Mouse (Mus musculus): ENCODE data around the gene Rpl22. TPM values are rescaled to one million over a fixed set of nuclear protein-coding genes. Genes with fewer than 3 reads are reported as not detected.

Rpl22 gene
- polyA plus RNA-seq, 1 experiment from 2014 or later, result 470 TPM

DNA sequence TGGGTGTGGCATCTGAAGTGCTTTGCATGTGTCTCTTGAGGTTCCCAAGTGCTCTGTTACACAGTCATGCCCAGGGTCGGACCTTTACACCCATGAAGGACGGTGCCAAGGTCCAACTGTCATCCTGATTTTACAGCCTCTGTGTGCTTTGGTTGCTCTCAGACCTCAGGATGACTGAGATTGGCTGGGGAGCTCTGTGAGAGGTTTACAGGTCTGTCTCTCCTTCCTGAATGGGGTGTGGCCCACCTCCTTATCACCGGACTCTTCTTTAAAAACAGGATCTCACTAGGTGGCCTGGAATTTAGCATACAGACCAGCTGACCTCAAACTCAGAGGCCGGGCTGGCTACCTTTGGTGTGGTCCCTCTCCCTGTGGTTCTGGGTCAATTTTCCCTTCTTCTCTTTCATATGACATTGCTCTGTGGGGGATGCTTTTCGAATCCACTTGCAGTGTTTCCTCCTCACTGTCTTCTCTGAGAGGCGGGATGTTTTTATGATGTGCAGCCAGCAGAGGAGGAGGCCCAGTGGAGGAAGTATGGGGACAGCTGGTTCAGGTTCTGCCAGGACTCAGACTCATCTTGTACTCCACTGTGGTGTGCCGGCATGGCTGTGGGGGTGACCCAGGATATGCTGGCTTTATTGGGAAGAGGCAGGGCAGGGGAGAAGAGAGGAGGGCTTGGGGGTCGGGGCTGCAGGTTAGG lies 25.3 kb downstream of the Rpl22 start:
- Histone ChIP-seq H3K27ac (replicated peaks; ENCODE audit: low read depth, low read length) (no peak overlapping the region), H3K4me3 (ENCODE audit: low read depth, low read length) (no peak overlapping the region), H3K4me2 (ENCODE audit: low read depth, low read length) (no peak overlapping the region), H3K4me1 (ENCODE audit: control insufficient read depth, insufficient read depth, low read length) (no peaks in the 10 kb centered on the region), H3K9ac (ENCODE audit: low read depth, low read length) (no peak overlapping the region), H3K9me3 (ENCODE audit: control insufficient read depth, low read length) (no peaks in the 10 kb centered on the region), H3K27me3 (replicated peaks; ENCODE audit: control insufficient read depth, insufficient read depth, low read length) (peaks cover 29% of the 10 kb centered on the region), H3K36me3 (ENCODE audit: control insufficient read depth, insufficient read depth, low read length) (no peaks in the 10 kb centered on the region)
- no peak for DNase-seq (ENCODE audit: low spot score)
- no peak for ATAC-seq (ENCODE audit: low read depth)
- WGBS, result 39% methylated on average over 8 of the region's 8 CpGs

DNA sequence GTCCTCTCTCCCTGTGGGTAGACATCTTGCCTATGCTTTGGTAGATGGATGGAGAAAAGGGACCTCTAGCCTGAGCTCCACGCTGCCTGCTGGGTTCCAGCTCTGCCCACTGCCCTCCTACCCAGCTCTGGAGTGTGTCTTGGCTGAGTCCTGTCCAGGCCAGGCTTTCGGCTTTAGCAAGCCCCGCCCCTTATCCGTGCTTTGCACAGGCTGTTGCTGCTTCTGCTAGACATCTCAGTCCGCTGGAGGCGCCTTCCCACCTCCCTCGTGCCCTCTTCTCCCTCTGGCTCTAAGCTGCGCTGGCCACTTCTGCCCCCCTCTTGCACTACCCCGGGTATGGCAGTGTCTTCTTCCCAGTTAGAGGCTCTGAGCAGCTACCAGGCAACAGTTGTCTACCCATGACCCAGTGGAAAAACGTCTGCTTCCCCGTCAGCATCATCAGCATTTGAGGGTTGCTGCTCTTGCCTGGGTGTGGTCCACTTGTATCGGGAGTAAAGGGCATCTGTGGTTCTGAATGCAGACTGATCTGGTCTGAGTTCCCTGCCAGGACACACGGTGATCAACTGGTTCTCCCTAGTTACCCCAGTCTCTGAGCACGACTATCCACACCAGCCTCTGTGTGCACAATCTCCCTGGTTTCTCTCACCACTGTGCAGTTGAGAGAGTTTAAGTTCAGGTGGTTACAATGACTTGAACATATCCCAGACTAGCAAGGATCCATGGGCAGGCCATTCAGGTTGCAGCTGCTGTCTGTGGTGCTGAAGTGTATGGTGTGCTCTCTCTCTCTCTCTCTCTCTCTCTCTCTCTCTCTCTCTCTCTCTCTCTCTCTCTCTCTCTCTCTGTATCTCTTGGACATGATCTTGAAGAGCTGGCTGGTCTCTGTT lies 26.1 kb downstream of the Rpl22 start:
- ATAC-seq (ENCODE audit: low read depth) (no peak), DNase-seq (ENCODE audit: low spot score) (peak; percentile 60)
- H3K9me3 ChIP-seq (ENCODE audit: control insufficient read depth, low read length), result no peaks in the 10 kb centered on the region
- no peaks in the 10 kb centered on the region for H3K4me1 ChIP-seq (ENCODE audit: control insufficient read depth, insufficient read depth, low read length)
- no peaks in the 10 kb centered on the region for H3K36me3 ChIP-seq (ENCODE audit: control insufficient read depth, insufficient read depth, low read length)
- H3K27me3 ChIP-seq (replicated peaks; ENCODE audit: control insufficient read depth, insufficient read depth, low read length), result peaks cover 29% of the 10 kb centered on the region
- no peak overlapping the region for H3K4me3 ChIP-seq (ENCODE audit: low read depth, low read length)
- no peak overlapping the region for H3K4me2 ChIP-seq (ENCODE audit: low read depth, low read length)
- no peak overlapping the region for H3K9ac ChIP-seq (ENCODE audit: low read depth, low read length)
- WGBS, result 18% methylated on average over 14 of the region's 14 CpGs
- H3K27ac ChIP-seq (replicated peaks; ENCODE audit: low read depth, low read length), result no peak overlapping the region

DNA sequence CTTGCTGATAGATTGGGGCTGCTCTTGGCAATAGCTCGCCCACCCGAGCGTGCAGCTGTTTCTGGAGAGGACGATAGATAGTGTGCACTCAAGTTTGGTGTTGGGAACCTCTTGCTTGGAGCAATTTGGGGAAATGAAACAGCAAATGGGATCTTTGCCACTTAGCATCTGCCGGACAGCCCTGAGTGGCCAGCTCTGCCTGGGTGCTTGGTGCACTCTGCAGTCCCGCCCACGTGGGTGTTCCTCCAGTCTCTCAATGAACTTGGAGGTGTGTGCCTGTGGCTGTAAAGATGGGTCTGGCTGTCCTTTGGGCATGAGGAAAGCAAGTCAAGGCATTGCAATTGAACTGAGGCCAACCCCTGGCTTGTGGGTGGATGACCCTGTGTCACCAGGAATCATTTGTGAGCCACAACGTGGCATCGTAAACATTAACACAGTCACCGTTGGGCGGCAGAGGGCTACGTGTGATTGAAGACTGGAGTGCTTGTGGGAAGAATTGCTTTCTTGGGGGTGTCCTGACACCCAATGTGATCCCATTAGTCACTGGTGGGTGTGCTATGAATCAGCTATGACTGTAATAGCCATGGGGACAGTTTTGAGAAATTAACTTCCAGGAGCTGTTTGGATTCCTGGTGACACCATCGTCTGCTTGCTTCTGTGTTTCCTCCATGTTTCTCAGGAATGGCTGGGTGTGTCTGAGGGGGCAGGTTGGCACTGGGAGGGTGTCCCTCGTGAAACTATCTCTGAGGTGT lies 28.5 kb downstream of the Rpl22 start:
- Histone ChIP-seq H3K27me3 (replicated peaks; ENCODE audit: control insufficient read depth, insufficient read depth, low read length) (peaks cover 22% of the 10 kb centered on the region), H3K9ac (ENCODE audit: low read depth, low read length) (no peak overlapping the region)
- ATAC-seq (ENCODE audit: low read depth), result no peak

DNA sequence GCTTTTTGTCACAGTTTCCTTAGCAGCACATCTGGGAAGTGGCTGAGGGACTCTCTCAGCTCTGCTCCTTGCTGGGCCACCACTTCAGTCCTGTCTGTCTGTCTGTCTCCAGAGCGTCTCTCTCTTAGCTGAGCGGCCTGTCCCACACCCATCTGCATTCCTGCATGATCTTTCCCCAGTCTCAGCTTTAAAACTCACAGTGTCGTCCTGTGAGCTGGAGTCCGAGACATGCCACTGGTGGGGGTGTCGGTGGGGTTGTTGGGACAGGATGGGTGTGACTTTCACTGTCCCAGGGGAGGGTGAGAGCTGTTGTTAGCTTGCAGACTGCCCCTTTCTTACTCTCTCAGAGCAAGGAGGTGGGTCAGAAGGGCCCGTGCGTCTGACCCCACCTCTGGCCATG lies 30.1 kb downstream of the Rpl22 start:
- WGBS, result 67% methylated on average over 7 of the region's 7 CpGs
- Histone ChIP-seq H3K4me3 (ENCODE audit: low read depth, low read length) (no peak overlapping the region), H3K4me1 (ENCODE audit: control insufficient read depth, insufficient read depth, low read length) (peaks cover 2% of the 10 kb centered on the region; the same call in 1 of the 2 replicates), H3K9ac (ENCODE audit: low read depth, low read length) (no peak overlapping the region), H3K36me3 (ENCODE audit: control insufficient read depth, insufficient read depth, low read length) (no peaks in the 10 kb centered on the region), H3K27me3 (replicated peaks; ENCODE audit: control insufficient read depth, insufficient read depth, low read length) (peaks cover 17% of the 10 kb centered on the region), H3K9me3 (ENCODE audit: control insufficient read depth, low read length) (no peaks in the 10 kb centered on the region), H3K27ac (replicated peaks; ENCODE audit: low read depth, low read length) (no peak overlapping the region), H3K4me2 (ENCODE audit: low read depth, low read length) (no peak overlapping the region)
- ATAC-seq (ENCODE audit: low read depth) (no peak), DNase-seq (ENCODE audit: low spot score) (no peak)

More for the DNA sequence above, 28.5 kb downstream of the Rpl22 start:
- Histone ChIP-seq H3K4me2 (ENCODE audit: low read depth, low read length) (no peak overlapping the region), H3K9me3 (ENCODE audit: control insufficient read depth, low read length) (no peaks in the 10 kb centered on the region), H3K36me3 (ENCODE audit: control insufficient read depth, insufficient read depth, low read length) (no peaks in the 10 kb centered on the region), H3K27ac (replicated peaks; ENCODE audit: low read depth, low read length) (no peak overlapping the region), H3K4me1 (ENCODE audit: control insufficient read depth, insufficient read depth, low read length) (no peaks in the 10 kb centered on the region), H3K4me3 (ENCODE audit: low read depth, low read length) (no peak overlapping the region)
- 70% methylated on average over 14 of the region's 14 CpGs for WGBS
- no peak for DNase-seq (ENCODE audit: low spot score)

DNA sequence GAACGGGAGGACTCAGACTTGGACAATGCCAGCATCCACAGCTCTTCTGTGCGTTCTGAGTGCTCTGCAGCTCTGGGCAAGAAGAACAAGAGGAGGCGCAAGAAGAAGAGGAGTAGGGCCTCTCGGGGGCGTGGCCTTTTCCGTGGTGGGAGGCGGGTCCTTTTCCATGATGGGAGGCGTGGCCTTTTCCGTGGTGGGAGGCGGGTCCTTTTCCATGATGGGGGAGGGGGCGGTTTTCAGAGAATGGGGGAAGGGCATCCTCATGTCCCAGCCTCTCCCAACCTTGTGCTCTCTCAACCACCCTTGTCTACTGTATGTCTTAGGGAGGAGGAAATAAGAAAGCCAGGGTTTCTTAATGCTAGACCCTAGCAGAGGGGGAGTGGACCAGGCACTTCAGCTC lies 34.2 kb downstream of the Rpl22 start:
- Histone ChIP-seq H3K9ac (ENCODE audit: low read depth, low read length) (no peak overlapping the region), H3K9me3 (ENCODE audit: control insufficient read depth, low read length) (no peaks in the 10 kb centered on the region), H3K4me3 (ENCODE audit: low read depth, low read length) (no peak overlapping the region), H3K36me3 (ENCODE audit: control insufficient read depth, insufficient read depth, low read length) (no peaks in the 10 kb centered on the region), H3K27me3 (replicated peaks; ENCODE audit: control insufficient read depth, insufficient read depth, low read length) (peaks cover 13% of the 10 kb centered on the region), H3K27ac (replicated peaks; ENCODE audit: low read depth, low read length) (no peak overlapping the region), H3K4me2 (ENCODE audit: low read depth, low read length) (no peak overlapping the region), H3K4me1 (ENCODE audit: control insufficient read depth, insufficient read depth, low read length) (peaks cover 6% of the 10 kb centered on the region; the same call in 1 of the 2 replicates)
- DNase-seq (ENCODE audit: low spot score), result no peak
- WGBS, result 6% methylated on average over 10 of the region's 11 CpGs
- no peak for ATAC-seq (ENCODE audit: low read depth)

DNA sequence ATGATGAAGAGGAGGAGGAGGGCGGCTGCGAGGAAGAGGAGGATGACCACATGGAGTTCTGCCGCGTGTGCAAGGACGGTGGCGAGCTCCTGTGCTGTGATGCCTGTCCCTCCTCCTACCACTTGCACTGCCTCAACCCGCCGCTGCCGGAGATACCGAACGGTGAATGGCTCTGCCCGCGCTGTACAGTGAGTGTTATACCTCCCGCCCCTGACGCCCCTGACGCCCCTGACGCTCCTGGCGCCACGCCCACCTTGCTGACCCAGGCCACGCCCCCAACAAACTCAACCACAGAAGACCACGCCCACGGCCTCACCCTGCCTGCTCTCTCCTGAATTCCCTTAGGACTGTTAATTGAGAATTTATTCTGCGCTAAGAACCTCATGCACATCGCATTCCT lies 35.3 kb downstream of the Rpl22 start:
- Histone ChIP-seq H3K27me3 (replicated peaks; ENCODE audit: control insufficient read depth, insufficient read depth, low read length) (peaks cover 13% of the 10 kb centered on the region), H3K36me3 (ENCODE audit: control insufficient read depth, insufficient read depth, low read length) (no peaks in the 10 kb centered on the region), H3K9me3 (ENCODE audit: control insufficient read depth, low read length) (no peaks in the 10 kb centered on the region), H3K4me3 (ENCODE audit: low read depth, low read length) (0 out of 2 replicates have a peak overlapping the region, but pooled peaks have one; percentile 3), H3K9ac (ENCODE audit: low read depth, low read length) (no peak overlapping the region), H3K27ac (replicated peaks; ENCODE audit: low read depth, low read length) (no peak overlapping the region), H3K4me2 (ENCODE audit: low read depth, low read length) (peak overlapping the region; percentile 38), H3K4me1 (ENCODE audit: control insufficient read depth, insufficient read depth, low read length) (peaks cover 6% of the 10 kb centered on the region; the same call in 1 of the 2 replicates)
- DNase-seq (ENCODE audit: low spot score) (peak; percentile 76), ATAC-seq (ENCODE audit: low read depth) (peak; percentile 80)
- 2% methylated on average over 14 of the region's 24 CpGs for WGBS

DNA sequence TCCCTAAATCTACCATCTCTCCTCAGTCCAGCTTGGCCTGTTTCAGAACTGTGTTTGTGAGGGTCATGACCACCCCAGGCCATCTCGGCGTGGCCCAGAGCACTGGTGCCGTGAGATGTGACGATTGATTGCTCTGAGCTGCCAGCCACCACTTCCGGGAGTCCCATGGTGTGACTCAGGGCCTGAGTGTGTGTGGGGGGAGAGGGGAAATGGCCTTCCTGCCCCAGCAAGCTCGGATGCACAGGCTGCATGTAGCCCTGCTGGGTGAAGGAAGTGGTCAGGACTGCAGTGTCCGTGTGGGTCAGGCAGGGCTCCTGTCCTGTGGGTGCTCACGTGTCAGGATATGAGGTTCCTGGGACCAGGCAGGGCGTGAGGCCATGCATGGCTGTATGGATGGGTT lies 36.6 kb downstream of the Rpl22 start:
- no peaks in the 10 kb centered on the region for H3K9me3 ChIP-seq (ENCODE audit: control insufficient read depth, low read length)
- H3K36me3 ChIP-seq (ENCODE audit: control insufficient read depth, insufficient read depth, low read length), result no peaks in the 10 kb centered on the region
- H3K27me3 ChIP-seq (replicated peaks; ENCODE audit: control insufficient read depth, insufficient read depth, low read length), result peaks cover 13% of the 10 kb centered on the region
- ATAC-seq (ENCODE audit: low read depth), result no peak
- 61% methylated on average over 9 of the region's 9 CpGs for WGBS
- H3K4me2 ChIP-seq (ENCODE audit: low read depth, low read length), result no peak overlapping the region
- no peak for DNase-seq (ENCODE audit: low spot score)
- H3K4me1 ChIP-seq (ENCODE audit: control insufficient read depth, insufficient read depth, low read length), result peaks cover 6% of the 10 kb centered on the region; the same call in 1 of the 2 replicates
- H3K4me3 ChIP-seq (ENCODE audit: low read depth, low read length), result no peak overlapping the region
- H3K9ac ChIP-seq (ENCODE audit: low read depth, low read length), result no peak overlapping the region
- no peak overlapping the region for H3K27ac ChIP-seq (replicated peaks; ENCODE audit: low read depth, low read length)

DNA sequence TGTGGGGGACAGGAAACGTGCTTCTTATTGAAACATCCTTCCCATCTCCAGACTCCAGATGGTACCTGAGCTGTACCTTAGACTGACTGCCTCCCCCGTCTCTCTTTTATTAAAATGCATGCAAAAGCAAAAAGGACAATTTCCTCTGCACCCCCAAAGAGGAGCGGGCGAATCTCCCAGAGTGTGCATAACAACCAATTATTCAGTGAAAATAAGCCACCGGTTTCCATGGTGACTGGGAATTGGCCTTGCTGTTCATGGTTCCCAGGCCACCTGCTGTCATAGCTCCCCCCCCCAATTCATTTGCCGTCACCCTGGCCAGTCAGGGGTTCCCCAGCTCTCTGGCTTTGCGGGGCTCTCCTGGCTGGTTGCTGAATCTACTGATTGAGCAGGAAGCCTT lies 39.7 kb downstream of the Rpl22 start:
- WGBS, result 66% methylated on average over 7 of the region's 7 CpGs
- Histone ChIP-seq H3K9ac (ENCODE audit: low read depth, low read length) (no peak overlapping the region), H3K4me2 (ENCODE audit: low read depth, low read length) (no peak overlapping the region), H3K27me3 (replicated peaks; ENCODE audit: control insufficient read depth, insufficient read depth, low read length) (peaks cover 10% of the 10 kb centered on the region), H3K36me3 (ENCODE audit: control insufficient read depth, insufficient read depth, low read length) (no peaks in the 10 kb centered on the region), H3K4me1 (ENCODE audit: control insufficient read depth, insufficient read depth, low read length) (peaks cover 6% of the 10 kb centered on the region; the same call in 1 of the 2 replicates), H3K9me3 (ENCODE audit: control insufficient read depth, low read length) (no peaks in the 10 kb centered on the region), H3K4me3 (ENCODE audit: low read depth, low read length) (no peak overlapping the region), H3K27ac (replicated peaks; ENCODE audit: low read depth, low read length) (no peak overlapping the region)
- DNase-seq (ENCODE audit: low spot score) (no peak), ATAC-seq (ENCODE audit: low read depth) (no peak)
